Mouse (Mus musculus): ENCODE data around the gene Chchd3. TPM values are rescaled to one million over a fixed set of nuclear protein-coding genes. Genes with fewer than 3 reads are reported as not detected.
A peak's percentile ranks its signal among the peaks of the same experiment; 100 is the strongest.

Gene Chchd3
- polyA plus RNA-seq, 1 experiment from 2014 or later, result 59.2 TPM

- Histone ChIP-seq H3K9me3 (ENCODE audit: low read length) (no peaks in the 10 kb centered on the region), H3K4me1 (ENCODE audit: insufficient read depth, low read depth, low read length) (no peaks in the 10 kb centered on the region), H3K4me3 (ENCODE audit: low read depth, low read length) (no peak overlapping the region), H3K36me3 (ENCODE audit: insufficient read depth, low read length) (no peaks in the 10 kb centered on the region), H3K9ac (replicated peaks; ENCODE audit: low read depth) (no peak overlapping the region), H3K27me3 (replicated peaks; ENCODE audit: insufficient read depth, low read length) (no peaks in the 10 kb centered on the region), H3K4me2 (replicated peaks; ENCODE audit: low read depth, low read length) (no peak overlapping the region), H3K27ac (ENCODE audit: low read length) (no peak overlapping the region)
- no peak for TF ChIP-seq EP300 (IDR thresholded peaks at IDR 0.05)
- TF ChIP-seq CTCF (IDR thresholded peaks at IDR 0.05), result no peak
- ATAC-seq, result no peak
- no peak for DNase-seq (ENCODE audit: low spot score)
- WGBS, result 84% methylated on average over 4 of the region's 4 CpGs
Measured at GRCm38 (mm10) chr6:32783102-32783501, 277.0 kb downstream of the Chchd3 start.

- TF ChIP-seq EP300 (IDR thresholded peaks at IDR 0.05), result no peak
- TF ChIP-seq CTCF (IDR thresholded peaks at IDR 0.05), result no peak
- H3K4me3 ChIP-seq (ENCODE audit: low read depth, low read length), result no peak overlapping the region
- H3K27me3 ChIP-seq (replicated peaks; ENCODE audit: insufficient read depth, low read length), result no peaks in the 10 kb centered on the region
- no peak overlapping the region for H3K27ac ChIP-seq (ENCODE audit: low read length)
- no peaks in the 10 kb centered on the region for H3K36me3 ChIP-seq (ENCODE audit: insufficient read depth, low read length)
- no peak for ATAC-seq
- H3K4me1 ChIP-seq (ENCODE audit: insufficient read depth, low read depth, low read length), result no peaks in the 10 kb centered on the region
- DNase-seq (ENCODE audit: low spot score), result no peak
- H3K4me2 ChIP-seq (replicated peaks; ENCODE audit: low read depth, low read length), result no peak overlapping the region; the same call in 1 of the 2 replicates
- no peaks in the 10 kb centered on the region for H3K9me3 ChIP-seq (ENCODE audit: low read length)
- WGBS, result 17% methylated on average over 11 of the region's 11 CpGs
- H3K9ac ChIP-seq (replicated peaks; ENCODE audit: low read depth), result no peak overlapping the region
Measured at GRCm38 (mm10) chr6:32780602-32781001, 279.5 kb downstream of the Chchd3 start.

GRCm38 (mm10) chr6:32776384-32776783 lies 283.7 kb downstream of the Chchd3 start:
- H3K27me3 ChIP-seq (replicated peaks; ENCODE audit: insufficient read depth, low read length), result no peaks in the 10 kb centered on the region
- no peak overlapping the region for H3K9ac ChIP-seq (replicated peaks; ENCODE audit: low read depth)
- TF ChIP-seq CTCF (IDR thresholded peaks at IDR 0.05) (no peak), EP300 (IDR thresholded peaks at IDR 0.05) (no peak)
- H3K4me2 ChIP-seq (replicated peaks; ENCODE audit: low read depth, low read length), result no peak overlapping the region
- no peaks in the 10 kb centered on the region for H3K4me1 ChIP-seq (ENCODE audit: insufficient read depth, low read depth, low read length)
- no peak overlapping the region for H3K27ac ChIP-seq (ENCODE audit: low read length)
- no peaks in the 10 kb centered on the region for H3K36me3 ChIP-seq (ENCODE audit: insufficient read depth, low read length)
- ATAC-seq, result no peak
- DNase-seq (ENCODE audit: low spot score), result no peak
- H3K4me3 ChIP-seq (ENCODE audit: low read depth, low read length), result no peak overlapping the region
- WGBS, result 59% methylated on average over 11 of the region's 11 CpGs
- no peaks in the 10 kb centered on the region for H3K9me3 ChIP-seq (ENCODE audit: low read length)

GRCm38 (mm10) chr6:32754524-32754923 lies 305.5 kb downstream of the Chchd3 start:
- Histone ChIP-seq H3K36me3 (ENCODE audit: insufficient read depth, low read length) (no peaks in the 10 kb centered on the region), H3K4me2 (replicated peaks; ENCODE audit: low read depth, low read length) (no peak overlapping the region), H3K4me1 (ENCODE audit: insufficient read depth, low read depth, low read length) (no peaks in the 10 kb centered on the region), H3K27ac (ENCODE audit: low read length) (no peak overlapping the region), H3K9me3 (ENCODE audit: low read length) (no peaks in the 10 kb centered on the region), H3K27me3 (replicated peaks; ENCODE audit: insufficient read depth, low read length) (no peaks in the 10 kb centered on the region), H3K4me3 (ENCODE audit: low read depth, low read length) (no peak overlapping the region), H3K9ac (replicated peaks; ENCODE audit: low read depth) (no peak overlapping the region)
- ATAC-seq, result no peak
- no peak for TF ChIP-seq EP300 (IDR thresholded peaks at IDR 0.05)
- 81% methylated on average over 10 of the region's 10 CpGs for WGBS
- no peak for DNase-seq (ENCODE audit: low spot score)

- no peak overlapping the region for H3K4me3 ChIP-seq (ENCODE audit: low read depth, low read length)
- no peaks in the 10 kb centered on the region for H3K4me1 ChIP-seq (ENCODE audit: insufficient read depth, low read depth, low read length)
- H3K36me3 ChIP-seq (ENCODE audit: insufficient read depth, low read length), result no peaks in the 10 kb centered on the region
- no peak overlapping the region for H3K4me2 ChIP-seq (replicated peaks; ENCODE audit: low read depth, low read length)
- H3K27me3 ChIP-seq (replicated peaks; ENCODE audit: insufficient read depth, low read length), result no peaks in the 10 kb centered on the region
- no peak for ATAC-seq
- TF ChIP-seq CTCF (IDR thresholded peaks at IDR 0.05) (peak; percentile 46), EP300 (IDR thresholded peaks at IDR 0.05) (no peak)
- no peak overlapping the region for H3K9ac ChIP-seq (replicated peaks; ENCODE audit: low read depth)
- DNase-seq (ENCODE audit: low spot score), result no peak
- H3K9me3 ChIP-seq (ENCODE audit: low read length), result no peaks in the 10 kb centered on the region
- WGBS, result 91% methylated on average over 1 of the region's 1 CpGs
- no peak overlapping the region for H3K27ac ChIP-seq (ENCODE audit: low read length)
Measured at GRCm38 (mm10) chr6:32749821-32750220, 310.2 kb downstream of the Chchd3 start.

- Histone ChIP-seq H3K9ac (replicated peaks; ENCODE audit: low read depth) (no peak overlapping the region), H3K9me3 (ENCODE audit: low read length) (no peaks in the 10 kb centered on the region), H3K4me2 (replicated peaks; ENCODE audit: low read depth, low read length) (no peak overlapping the region), H3K4me3 (ENCODE audit: low read depth, low read length) (no peak overlapping the region), H3K4me1 (ENCODE audit: insufficient read depth, low read depth, low read length) (no peaks in the 10 kb centered on the region), H3K27ac (ENCODE audit: low read length) (no peak overlapping the region), H3K36me3 (ENCODE audit: insufficient read depth, low read length) (no peaks in the 10 kb centered on the region), H3K27me3 (replicated peaks; ENCODE audit: insufficient read depth, low read length) (no peaks in the 10 kb centered on the region)
- WGBS, result 86% methylated on average over 6 of the region's 6 CpGs
- ATAC-seq (no peak), DNase-seq (ENCODE audit: low spot score) (no peak)
- no peak for TF ChIP-seq CTCF (IDR thresholded peaks at IDR 0.05)
- TF ChIP-seq EP300 (IDR thresholded peaks at IDR 0.05), result no peak
Measured at GRCm38 (mm10) chr6:32748777-32749176, 311.3 kb downstream of the Chchd3 start.

- no peak for ATAC-seq
- Histone ChIP-seq H3K36me3 (ENCODE audit: insufficient read depth, low read length) (no peaks in the 10 kb centered on the region), H3K4me3 (ENCODE audit: low read depth, low read length) (no peak overlapping the region), H3K27ac (ENCODE audit: low read length) (no peak overlapping the region), H3K9me3 (ENCODE audit: low read length) (no peaks in the 10 kb centered on the region), H3K4me2 (replicated peaks; ENCODE audit: low read depth, low read length) (no peak overlapping the region), H3K9ac (replicated peaks; ENCODE audit: low read depth) (no peak overlapping the region), H3K4me1 (ENCODE audit: insufficient read depth, low read depth, low read length) (no peaks in the 10 kb centered on the region), H3K27me3 (replicated peaks; ENCODE audit: insufficient read depth, low read length) (no peaks in the 10 kb centered on the region)
- WGBS, result 82% methylated on average over 2 of the region's 2 CpGs
- no peak for DNase-seq (ENCODE audit: low spot score)
- TF ChIP-seq CTCF (IDR thresholded peaks at IDR 0.05) (no peak), EP300 (IDR thresholded peaks at IDR 0.05) (no peak)
Measured at GRCm38 (mm10) chr6:32747333-32747732, 312.7 kb downstream of the Chchd3 start.

Other genes with a start within 250 kb of the Chchd3 start
- gene Exoc4, start 188.8 kb upstream of the Chchd3 start, polyA plus RNA-seq (2015; fragmentation: Nextera tagmentation; extraction: Ambion mirVana), result 11.7 and 15.1 TPM in 2 replicates